Mouse (Mus musculus) bone marrow macrophage, adult 2 months (primary cell): ENCODE measurements around the gene Plch2.

Source experiments
- CTCF ChIP-seq: IDR thresholded peaks from 2 replicates; pipeline ENCODE4 v1.5.1; 2012; ENCODE audit warnings: low read depth, mild to moderate bottlenecking, low read length, moderate library complexity
- POLR2A ChIP-seq: IDR thresholded peaks from 2 replicates; pipeline ENCODE4 v1.6.1; 2012; ENCODE audit warnings: mild to moderate bottlenecking, low read depth, low read length, borderline replicate concordance

DNA sequence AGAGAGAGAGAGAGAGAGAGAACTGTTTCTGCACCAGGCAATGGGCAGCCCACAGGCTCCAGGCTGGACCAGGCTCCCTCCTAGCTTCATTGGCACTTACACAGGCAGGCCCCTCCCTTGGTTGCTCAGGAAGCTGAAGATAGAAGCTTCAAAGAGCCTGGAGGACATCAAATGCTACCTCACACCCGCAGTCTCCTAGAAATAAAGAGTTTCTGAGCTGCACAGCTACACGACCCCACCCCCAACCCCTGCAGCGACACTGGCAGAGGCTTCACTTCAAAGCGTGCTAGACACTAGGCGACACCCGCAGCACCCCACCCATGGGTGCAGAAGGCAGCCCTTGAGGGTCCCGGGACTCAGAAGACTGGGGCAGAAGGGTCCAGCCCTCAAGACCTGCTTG, 6.5 kb downstream of the Plch2 start:
- no peak for TF ChIP-seq POLR2A
- no peak for TF ChIP-seq CTCF
